Mouse (Mus musculus): ENCODE measurements around the gene Tmprss6. TPM values are rescaled to one million over a fixed set of nuclear protein-coding genes. Genes with fewer than 3 reads are reported as not detected.

Gene Tmprss6
- polyA plus RNA-seq, 1 experiment from 2014 or later: 0.43 TPM

GRCm38 (mm10) chr15:78504013-78504412 is 35.6 kb upstream of the Tmprss6 start:
- no peaks in the 10 kb centered on the region; the same call in 1 of the 2 replicates for H3K27me3 ChIP-seq
- H3K4me2 ChIP-seq: no peak overlapping the region
- WGBS: 88% methylated on average over 1 of the region's 1 CpGs
- no peaks in the 10 kb centered on the region for H3K4me1 ChIP-seq
- no peak for ATAC-seq (ENCODE audit: low FRiP score)
- no peak overlapping the region for H3K9ac ChIP-seq
- H3K27ac ChIP-seq: no peak overlapping the region
- H3K9me3 ChIP-seq: no peaks in the 10 kb centered on the region
- H3K4me3 ChIP-seq (replicated peaks): no peak overlapping the region
- H3K36me3 ChIP-seq (replicated peaks): no peaks in the 10 kb centered on the region

- ATAC-seq (ENCODE audit: low FRiP score): no peak
- H3K4me2 ChIP-seq: no peak overlapping the region
- 89% methylated on average over 18 of the region's 18 CpGs for WGBS
- no peak overlapping the region for H3K27ac ChIP-seq
- no peak overlapping the region for H3K9ac ChIP-seq
- H3K36me3 ChIP-seq (replicated peaks): no peaks in the 10 kb centered on the region
- H3K4me3 ChIP-seq (replicated peaks): no peak overlapping the region
- no peaks in the 10 kb centered on the region for H3K9me3 ChIP-seq
- no peaks in the 10 kb centered on the region; the same call in 1 of the 2 replicates for H3K27me3 ChIP-seq
- H3K4me1 ChIP-seq: no peaks in the 10 kb centered on the region
Observed at GRCm38 (mm10) chr15:78502437-78503132, 34.2 kb upstream of the Tmprss6 start.

GRCm38 (mm10) chr15:78494968-78495406 is 26.6 kb upstream of the Tmprss6 start, which contains the start of gene Il2rb:
Il2rb (minus strand) TSS chr15:78495271.
- ATAC-seq (ENCODE audit: low FRiP score): no peak
- Histone ChIP-seq H3K9me3 (no peaks in the 10 kb centered on the region), H3K36me3 (replicated peaks) (no peaks in the 10 kb centered on the region), H3K27me3 (no peaks in the 10 kb centered on the region), H3K9ac (no peak within 1 kb of the TSS), H3K4me2 (no peak within 1 kb of the TSS), H3K4me3 (replicated peaks) (no peak within 1 kb of the TSS), H3K27ac (no peak within 1 kb of the TSS), H3K4me1 (no peaks in the 10 kb centered on the region)
- WGBS: 92% methylated on average over 11 of the region's 11 CpGs

GRCm38 (mm10) chr15:78493401-78494010 is 25.1 kb upstream of the Tmprss6 start:
- Histone ChIP-seq H3K9me3 (no peaks in the 10 kb centered on the region), H3K4me3 (replicated peaks) (no peak overlapping the region), H3K27me3 (no peaks in the 10 kb centered on the region), H3K36me3 (replicated peaks) (no peaks in the 10 kb centered on the region), H3K4me2 (no peak overlapping the region), H3K4me1 (no peaks in the 10 kb centered on the region), H3K27ac (no peak overlapping the region), H3K9ac (no peak overlapping the region)
- no peak for ATAC-seq (ENCODE audit: low FRiP score)
- WGBS: 86% methylated on average over 10 of the region's 10 CpGs

GRCm38 (mm10) chr15:78491301-78491700 is 22.9 kb upstream of the Tmprss6 start:
- 84% methylated on average over 3 of the region's 3 CpGs for WGBS
- H3K4me3 ChIP-seq (replicated peaks): no peak overlapping the region
- no peaks in the 10 kb centered on the region for H3K4me1 ChIP-seq
- no peak overlapping the region for H3K27ac ChIP-seq
- H3K9me3 ChIP-seq: no peaks in the 10 kb centered on the region
- H3K4me2 ChIP-seq: no peak overlapping the region
- H3K27me3 ChIP-seq: peaks cover 3% of the 10 kb centered on the region; the same call in 1 of the 2 replicates
- no peak overlapping the region for H3K9ac ChIP-seq
- H3K36me3 ChIP-seq (replicated peaks): no peaks in the 10 kb centered on the region
- no peak for ATAC-seq (ENCODE audit: low FRiP score)

- no peaks in the 10 kb centered on the region for H3K9me3 ChIP-seq
- WGBS: 80% methylated on average over 8 of the region's 8 CpGs
- no peak overlapping the region for H3K4me2 ChIP-seq
- H3K9ac ChIP-seq: no peak overlapping the region
- no peak for ATAC-seq (ENCODE audit: low FRiP score)
- H3K27me3 ChIP-seq: peaks cover 3% of the 10 kb centered on the region; the same call in 1 of the 2 replicates
- H3K4me1 ChIP-seq: no peaks in the 10 kb centered on the region
- H3K36me3 ChIP-seq (replicated peaks): no peaks in the 10 kb centered on the region
- no peak overlapping the region for H3K4me3 ChIP-seq (replicated peaks)
- no peak overlapping the region for H3K27ac ChIP-seq
Observed at GRCm38 (mm10) chr15:78489906-78490305, 21.5 kb upstream of the Tmprss6 start.

GRCm38 (mm10) chr15:78489248-78489647 is 20.8 kb upstream of the Tmprss6 start:
- ATAC-seq (ENCODE audit: low FRiP score): no peak
- 90% methylated on average over 3 of the region's 3 CpGs for WGBS
- H3K4me3 ChIP-seq (replicated peaks): no peak overlapping the region
- H3K27me3 ChIP-seq: peaks cover 3% of the 10 kb centered on the region; the same call in 1 of the 2 replicates
- no peaks in the 10 kb centered on the region for H3K9me3 ChIP-seq
- no peaks in the 10 kb centered on the region for H3K36me3 ChIP-seq (replicated peaks)
- no peaks in the 10 kb centered on the region for H3K4me1 ChIP-seq
- H3K9ac ChIP-seq: no peak overlapping the region
- no peak overlapping the region for H3K27ac ChIP-seq
- no peak overlapping the region for H3K4me2 ChIP-seq

- H3K4me2 ChIP-seq: no peak overlapping the region
- no peaks in the 10 kb centered on the region for H3K4me1 ChIP-seq
- no peak for ATAC-seq (ENCODE audit: low FRiP score)
- no peaks in the 10 kb centered on the region for H3K36me3 ChIP-seq (replicated peaks)
- peaks cover 3% of the 10 kb centered on the region; the same call in 1 of the 2 replicates for H3K27me3 ChIP-seq
- no peaks in the 10 kb centered on the region for H3K9me3 ChIP-seq
- H3K9ac ChIP-seq: no peak overlapping the region
- no peak overlapping the region for H3K27ac ChIP-seq
- no peak overlapping the region for H3K4me3 ChIP-seq (replicated peaks)
- WGBS: 83% methylated on average over 4 of the region's 4 CpGs
Observed at GRCm38 (mm10) chr15:78487066-78487465, 18.6 kb upstream of the Tmprss6 start.

GRCm38 (mm10) chr15:78486564-78486963 is 18.1 kb upstream of the Tmprss6 start:
- H3K9ac ChIP-seq: no peak overlapping the region
- 88% methylated on average over 1 of the region's 1 CpGs for WGBS

GRCm38 (mm10) chr15:78483311-78483710 is 14.9 kb upstream of the Tmprss6 start:
- no peak overlapping the region for H3K4me2 ChIP-seq
- no peaks in the 10 kb centered on the region for H3K9me3 ChIP-seq
- 78% methylated on average over 4 of the region's 4 CpGs for WGBS
- no peak overlapping the region for H3K4me3 ChIP-seq (replicated peaks)
- H3K36me3 ChIP-seq (replicated peaks): no peaks in the 10 kb centered on the region
- H3K27ac ChIP-seq: no peak overlapping the region
- peaks cover 3% of the 10 kb centered on the region; the same call in 1 of the 2 replicates for H3K27me3 ChIP-seq
- no peak overlapping the region for H3K9ac ChIP-seq
- no peak for ATAC-seq (ENCODE audit: low FRiP score)
- H3K4me1 ChIP-seq: no peaks in the 10 kb centered on the region

More at GRCm38 (mm10) chr15:78486564-78486963, 18.1 kb upstream of the Tmprss6 start:
- no peaks in the 10 kb centered on the region for H3K4me1 ChIP-seq
- H3K36me3 ChIP-seq (replicated peaks): no peaks in the 10 kb centered on the region
- H3K9me3 ChIP-seq: no peaks in the 10 kb centered on the region
- H3K4me3 ChIP-seq (replicated peaks): no peak overlapping the region
- H3K27me3 ChIP-seq: peaks cover 3% of the 10 kb centered on the region; the same call in 1 of the 2 replicates
- ATAC-seq (ENCODE audit: low FRiP score): no peak
- H3K4me2 ChIP-seq: no peak overlapping the region
- H3K27ac ChIP-seq: no peak overlapping the region

- H3K4me2 ChIP-seq: no peak overlapping the region
- no peaks in the 10 kb centered on the region for H3K4me1 ChIP-seq
- peaks cover 3% of the 10 kb centered on the region; the same call in 1 of the 2 replicates for H3K27me3 ChIP-seq
- no peak for ATAC-seq (ENCODE audit: low FRiP score)
- no peak overlapping the region for H3K27ac ChIP-seq
- 71% methylated on average over 3 of the region's 3 CpGs for WGBS
- no peak overlapping the region for H3K4me3 ChIP-seq (replicated peaks)
- H3K9me3 ChIP-seq: no peaks in the 10 kb centered on the region
- H3K36me3 ChIP-seq (replicated peaks): no peaks in the 10 kb centered on the region
- no peak overlapping the region for H3K9ac ChIP-seq
Observed at GRCm38 (mm10) chr15:78482518-78482917, 14.1 kb upstream of the Tmprss6 start.

- H3K4me1 ChIP-seq: no peaks in the 10 kb centered on the region
- H3K4me2 ChIP-seq: no peak overlapping the region
- no peaks in the 10 kb centered on the region for H3K9me3 ChIP-seq
- peaks cover 2% of the 10 kb centered on the region; the same call in 1 of the 2 replicates for H3K27me3 ChIP-seq
- H3K36me3 ChIP-seq (replicated peaks): no peaks in the 10 kb centered on the region
- no peak overlapping the region for H3K4me3 ChIP-seq (replicated peaks)
- 43% methylated on average over 9 of the region's 9 CpGs for WGBS
- H3K9ac ChIP-seq: no peak overlapping the region
- no peak for ATAC-seq (ENCODE audit: low FRiP score)
- no peak overlapping the region for H3K27ac ChIP-seq
Observed at GRCm38 (mm10) chr15:78481448-78482000, 13.1 kb upstream of the Tmprss6 start.

Data from forebrain, embryonic 12.5 days (tissue).